Mouse (Mus musculus) kidney, postnatal 0 days (tissue): ENCODE measurements around the gene Plxna2. TPM values are rescaled to one million over a fixed set of nuclear protein-coding genes. Genes with fewer than 3 reads are reported as not detected.

Experiments used
- ATAC-seq: fragments of 200-750 bp; cut with Nextera tagmentation; replicated peaks from 2 replicates; pipeline ENCODE4 v1.8.0; 2017; ENCODE audit warnings: low read depth, moderate number of reproducible peaks, moderate TSS enrichment, moderate library complexity; ENCODE audit not compliant: low FRiP score
- DNase-seq: peaks from one replicate; pipeline ENCODE4 v3.0.0-alpha.2; 2016; ENCODE audit warnings: low spot score
- H3K27ac ChIP-seq: fragments of 300-500 bp; sonication (generic); 2 replicates; pipeline ENCODE4 v1.5.1; 2014; ENCODE audit warnings: mild to moderate bottlenecking
- H3K27me3 ChIP-seq: fragments of 300-500 bp; sonication (generic); 2 replicates; pipeline ENCODE4 v1.6.1; 2014; ENCODE audit warnings: low read length, mixed read lengths; ENCODE audit not compliant: insufficient read depth
- H3K36me3 ChIP-seq: fragments of 300-500 bp; sonication (generic); 2 replicates; pipeline ENCODE4 v1.6.1; 2014; ENCODE audit warnings: low read length, mixed read lengths; ENCODE audit not compliant: insufficient read depth
- H3K4me1 ChIP-seq: fragments of 300-500 bp; sonication (generic); replicated peaks from 2 replicates; pipeline ENCODE4 v1.6.1; 2014; ENCODE audit warnings: antibody characterized with exemption, low read length, mixed read lengths; ENCODE audit not compliant: insufficient read depth
- H3K4me2 ChIP-seq: fragments of 300-500 bp; sonication (generic); 2 replicates; pipeline ENCODE4 v1.6.1; 2014; ENCODE audit warnings: mild to moderate bottlenecking, low read length, moderate library complexity, mixed read lengths
- H3K4me3 ChIP-seq: fragments of 300-500 bp; sonication (generic); replicated peaks from 2 replicates; pipeline ENCODE4 v1.5.1; 2014; ENCODE audit warnings: low read depth, low read length
- H3K9ac ChIP-seq: fragments of 300-500 bp; sonication (generic); 2 replicates; pipeline ENCODE4 v1.6.1; 2014; ENCODE audit warnings: low read depth, low read length
- H3K9me3 ChIP-seq: fragments of 300-500 bp; sonication (generic); replicated peaks from 2 replicates; pipeline ENCODE4 v1.6.1; 2016; ENCODE audit warnings: low read length, inconsistent platforms, mixed read lengths
- CTCF ChIP-seq: IDR thresholded peaks from 2 replicates; pipeline ENCODE4 v1.5.1; 2016; ENCODE audit warnings: antibody characterized with exemption, low read depth, mild to moderate bottlenecking, moderate library complexity
- WGBS: fragments of 180-500 bp; shearing (Covaris S2); extraction: QIAGEN DNeasy Blood & Tissue Kit; methylation state at CpG from one replicate; pipeline ENCODE4 v1.1.7; 2014; 5-methylcytosine and 5-hydroxymethylcytosine counted together
- polyA plus RNA-seq: library from polyadenylated mRNA; unstranded; fragments of >200 nt; fragmentation: Nextera tagmentation; extraction: Ambion mirVana; gene quantifications from 2 replicates; pipeline ENCODE4 v1.2.1, GENCODE M21; 2015

Plxna2 gene
- polyA plus RNA-seq, result 2.6 and 2.8 TPM in 2 replicates

DNA sequence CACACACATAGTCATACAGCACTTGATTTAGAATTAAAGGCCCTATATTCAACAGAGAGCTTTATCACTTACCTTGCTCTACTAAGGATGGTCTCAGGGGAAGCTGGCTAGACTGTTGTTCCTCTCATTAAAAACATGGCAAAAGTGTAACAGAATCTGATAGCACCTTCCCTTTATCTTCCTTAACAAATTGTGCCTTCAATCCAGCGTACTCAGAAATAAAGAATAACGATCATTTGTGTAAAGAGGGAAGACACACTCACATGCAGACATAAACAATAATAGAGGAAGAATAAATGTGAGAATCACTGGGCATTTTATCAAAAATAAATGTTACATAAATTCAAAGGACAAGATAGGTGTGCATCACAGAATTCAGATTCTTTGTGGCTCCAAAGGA, at the start of gene Plxna2:
Plxna2 (plus strand) TSS at position 301 of the 400 bp plus-strand sequence.
- Histone ChIP-seq H3K9me3 (no peaks in the 10 kb centered on the region), H3K36me3 (no peaks in the 10 kb centered on the region), H3K27ac (peak within 1 kb of the TSS; percentile 84; the same call in 1 of the 2 replicates), H3K9ac (peak within 1 kb of the TSS; percentile 76; the same call in 1 of the 2 replicates), H3K4me3 (peak within 1 kb of the TSS; percentile 78), H3K27me3 (no peaks in the 10 kb centered on the region), H3K4me1 (peaks cover 9% of the 10 kb centered on the region; the same call in 1 of the 2 replicates), H3K4me2 (peak within 1 kb of the TSS; percentile 91)
- DNase-seq (no peak), ATAC-seq (no peak)
- 95% methylated on average over 2 of the region's 2 CpGs for WGBS
- no peak for TF ChIP-seq CTCF

- no peaks in the 10 kb centered on the region for H3K9me3 ChIP-seq
- TF ChIP-seq CTCF, result no peak
- H3K4me2 ChIP-seq, result no peak overlapping the region
- no peak overlapping the region for H3K27ac ChIP-seq
- no peak overlapping the region for H3K4me3 ChIP-seq
- no peaks in the 10 kb centered on the region for H3K36me3 ChIP-seq
- WGBS, result 66% methylated on average over 3 of the region's 3 CpGs
- DNase-seq (no peak), ATAC-seq (no peak)
- no peak overlapping the region for H3K9ac ChIP-seq
- no peaks in the 10 kb centered on the region for H3K27me3 ChIP-seq
- no peaks in the 10 kb centered on the region for H3K4me1 ChIP-seq
Measured at GRCm38 (mm10) chr1:194573870-194574269, 44.1 kb upstream of the Plxna2 start.

GRCm38 (mm10) chr1:194578270-194578669, 39.7 kb upstream of the Plxna2 start:
- 89% methylated on average over 3 of the region's 3 CpGs for WGBS

DNA sequence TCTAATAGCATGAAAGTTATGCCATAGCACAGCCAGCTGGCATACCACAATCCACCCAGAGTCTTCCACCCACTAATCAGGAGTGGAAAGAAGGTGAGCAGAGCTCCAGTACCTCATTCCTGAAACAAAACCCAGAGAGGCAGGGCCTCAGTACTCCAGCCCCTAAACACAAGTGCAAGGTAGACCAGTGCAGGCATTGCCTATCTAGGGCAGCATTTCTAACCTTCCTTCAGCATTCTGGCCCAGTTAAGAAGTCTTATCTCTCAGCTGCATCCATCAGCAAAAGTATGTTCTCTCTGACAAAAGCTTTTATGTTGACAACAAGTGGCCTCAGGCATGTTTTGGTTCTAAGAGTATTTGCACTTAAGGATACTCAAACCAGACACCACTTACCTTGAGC, 37.5 kb upstream of the Plxna2 start:
- Histone ChIP-seq H3K4me3 (no peak overlapping the region), H3K27ac (no peak overlapping the region), H3K4me2 (no peak overlapping the region), H3K36me3 (no peaks in the 10 kb centered on the region), H3K9me3 (no peaks in the 10 kb centered on the region), H3K4me1 (no peaks in the 10 kb centered on the region), H3K9ac (no peak overlapping the region), H3K27me3 (no peaks in the 10 kb centered on the region; the same call in 1 of the 2 replicates)
- TF ChIP-seq CTCF, result no peak
- DNase-seq (no peak), ATAC-seq (no peak)

More at GRCm38 (mm10) chr1:194578270-194578669, 39.7 kb upstream of the Plxna2 start:
- Histone ChIP-seq H3K36me3 (no peaks in the 10 kb centered on the region), H3K4me2 (no peak overlapping the region), H3K9me3 (no peaks in the 10 kb centered on the region), H3K9ac (no peak overlapping the region), H3K27ac (no peak overlapping the region), H3K4me1 (no peaks in the 10 kb centered on the region), H3K4me3 (no peak overlapping the region), H3K27me3 (no peaks in the 10 kb centered on the region)
- TF ChIP-seq CTCF, result no peak
- DNase-seq (no peak), ATAC-seq (no peak)

DNA sequence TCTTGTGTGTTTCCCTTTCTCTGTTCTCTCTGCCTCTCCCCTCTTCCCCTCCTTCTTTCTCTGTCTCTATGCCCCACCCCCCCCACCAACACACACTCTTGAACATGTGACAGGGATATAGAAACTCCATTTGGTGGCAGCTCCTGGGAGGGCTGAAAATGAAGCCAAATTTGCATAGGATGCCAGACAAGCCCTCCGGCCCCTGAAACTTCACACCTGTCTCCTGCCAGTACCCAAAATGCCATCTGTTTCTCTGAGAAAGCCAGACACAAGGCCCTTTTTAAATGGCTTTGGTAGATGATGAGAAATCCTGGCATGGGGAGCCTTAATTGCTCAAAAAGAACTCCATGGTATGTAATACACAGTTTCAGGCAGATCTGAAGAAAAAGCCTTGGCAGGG, 31.3 kb upstream of the Plxna2 start:
- no peak for DNase-seq
- WGBS, result 46% methylated on average over 1 of the region's 1 CpGs
- no peak overlapping the region for H3K27ac ChIP-seq

GRCm38 (mm10) chr1:194587532-194587931, 30.5 kb upstream of the Plxna2 start:
- no peak for TF ChIP-seq CTCF
- H3K27me3 ChIP-seq, result no peaks in the 10 kb centered on the region; the same call in 1 of the 2 replicates
- H3K9me3 ChIP-seq, result no peaks in the 10 kb centered on the region
- no peak overlapping the region for H3K4me2 ChIP-seq
- H3K9ac ChIP-seq, result no peak overlapping the region
- peak; percentile 7 for DNase-seq
- no peak for ATAC-seq
- no peaks in the 10 kb centered on the region for H3K36me3 ChIP-seq
- no peak overlapping the region for H3K27ac ChIP-seq
- no peaks in the 10 kb centered on the region for H3K4me1 ChIP-seq
- no peak overlapping the region for H3K4me3 ChIP-seq

More for the DNA sequence above, 31.3 kb upstream of the Plxna2 start:
- no peaks in the 10 kb centered on the region for H3K4me1 ChIP-seq
- H3K9ac ChIP-seq, result no peak overlapping the region
- H3K4me3 ChIP-seq, result no peak overlapping the region
- no peaks in the 10 kb centered on the region; the same call in 1 of the 2 replicates for H3K27me3 ChIP-seq
- H3K9me3 ChIP-seq, result no peaks in the 10 kb centered on the region
- no peak for TF ChIP-seq CTCF
- ATAC-seq, result no peak
- no peak overlapping the region for H3K4me2 ChIP-seq
- no peaks in the 10 kb centered on the region for H3K36me3 ChIP-seq
